13 mouse cellular contexts compared by ENCODE assay signal in the genomic region with DNA sequence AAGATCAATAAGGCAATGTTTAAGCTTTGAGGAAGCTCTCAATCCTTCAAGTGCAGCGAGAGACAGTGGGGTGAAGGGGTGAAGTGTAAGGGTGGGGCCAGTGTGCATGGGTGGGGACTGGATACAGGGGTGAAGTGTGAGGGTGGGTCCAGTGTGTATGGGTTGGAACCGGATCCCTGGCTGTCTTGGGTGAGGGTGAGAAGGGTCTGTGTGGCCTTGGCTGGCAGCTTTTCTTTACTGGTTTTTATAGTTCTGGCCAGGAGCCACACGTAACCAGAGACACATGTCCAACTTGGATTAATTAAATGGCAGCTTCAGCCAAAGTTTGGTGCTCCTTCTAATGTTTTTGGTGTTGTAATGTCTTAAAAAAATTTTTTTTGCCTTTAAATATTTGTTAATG.
"Had no signal": no experiment of that assay in that cellular context is flagged by ENCODE, and none has a peak within 500 bp of the region (broad histone marks: within the 10 kb centered on the region; RNA-seq: fewer than 3 reads in every experiment).

No protein-coding gene starts in this region.

- H3K9ac ChIP-seq: kidney, embryonic 15.5 days; liver, embryonic 12.5 days; lung, embryonic 14.5 days; midbrain, embryonic 12.5 days; neural tube, embryonic 13.5 days had no signal

- H3K4me2 ChIP-seq: kidney, embryonic 15.5 days; liver, embryonic 12.5 days; lung, embryonic 14.5 days; midbrain, embryonic 12.5 days; neural tube, embryonic 13.5 days had no signal

- H3K9me3 ChIP-seq: kidney, embryonic 15.5 days; liver, embryonic 12.5 days; midbrain, embryonic 12.5 days; neural tube, embryonic 13.5 days had no signal

- H3K27me3 ChIP-seq: kidney, embryonic 15.5 days; midbrain, embryonic 12.5 days; neural tube, embryonic 13.5 days had no signal

- H3K36me3 ChIP-seq: kidney, embryonic 15.5 days; liver, embryonic 12.5 days; midbrain, embryonic 12.5 days; neural tube, embryonic 13.5 days had no signal

- H3K27ac ChIP-seq: kidney, embryonic 15.5 days; left cerebral cortex, adult 2 months; liver, embryonic 12.5 days; midbrain, embryonic 12.5 days; neural tube, embryonic 13.5 days had no signal

- ATAC-seq: liver, embryonic 12.5 days; midbrain, embryonic 16.5 days had no signal

- DNase-seq: kidney, adult 2 months; kidney, postnatal 14 days; lung, embryonic 14.5 days; lung, postnatal 4 days; right cerebral cortex, postnatal 14 days; thymus, adult 18-20 months; thymus, postnatal 14 days had no signal

- H3K4me3 ChIP-seq: kidney, embryonic 15.5 days; left cerebral cortex, adult 2 months; liver, embryonic 12.5 days; midbrain, embryonic 12.5 days; neural tube, embryonic 13.5 days had no signal
